Mouse (Mus musculus) hindlimb bud, embryonic 11.5 days (tissue): ENCODE results near the gene Rnase10.
"Not testable (repeated sequence)": the region's sequence is repeated elsewhere in the genome, so short reads cannot be mapped to it uniquely, and the experiment has no call there.

Experiments
- DNase-seq: peaks from one replicate; pipeline ENCODE4 v3.0.0-alpha.2; 2012; ENCODE audit warnings: low read depth, low spot score; ENCODE audit errors: extremely low spot score

Gene Rnase10

GRCm38 (mm10) chr14:51008781-51009180 is 1.2 kb downstream of the Rnase10 start:
- no peak for DNase-seq

DNA sequence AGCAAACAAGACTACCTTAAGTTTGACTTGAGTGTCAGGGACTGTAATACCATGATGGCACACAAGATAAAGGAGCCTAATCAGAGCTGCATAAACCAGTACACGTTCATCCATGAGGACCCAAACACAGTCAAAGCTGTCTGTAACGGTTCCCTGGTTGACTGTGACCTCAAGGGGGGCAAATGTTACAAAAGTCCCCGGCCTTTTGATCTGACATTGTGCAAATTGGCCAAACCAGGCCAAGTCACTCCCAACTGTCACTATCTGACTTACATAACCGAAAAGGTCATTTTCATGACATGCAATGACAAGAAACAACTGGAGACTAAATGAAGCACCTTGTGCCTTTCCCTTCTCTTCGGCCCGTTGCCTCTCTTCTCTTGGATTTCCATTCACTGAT is 2.0 kb downstream of the Rnase10 start:
- DNase-seq = no peak

DNA sequence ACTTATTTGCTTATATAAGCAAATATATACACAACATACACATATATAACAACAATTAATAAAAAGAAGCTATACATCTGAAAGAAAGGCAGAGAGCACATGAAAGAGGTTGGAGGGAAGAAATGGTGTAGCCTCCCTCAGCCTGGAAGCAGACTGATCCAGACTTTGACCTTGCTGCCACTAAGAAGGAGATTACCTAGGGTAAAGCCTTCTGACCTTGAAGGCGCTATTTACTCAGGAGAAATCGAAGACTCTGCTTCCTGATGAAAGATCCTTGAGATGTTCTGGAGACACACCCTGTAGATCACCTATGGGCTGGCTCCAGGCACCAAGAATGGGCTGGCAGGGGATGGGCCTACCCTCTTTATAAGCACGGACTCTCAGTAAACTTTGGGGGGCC is 7.2 kb downstream of the Rnase10 start:
- DNase-seq = not testable (repeated sequence)

- no peak for DNase-seq
Measured at GRCm38 (mm10) chr14:51015780-51016179, 8.2 kb downstream of the Rnase10 start.

DNA sequence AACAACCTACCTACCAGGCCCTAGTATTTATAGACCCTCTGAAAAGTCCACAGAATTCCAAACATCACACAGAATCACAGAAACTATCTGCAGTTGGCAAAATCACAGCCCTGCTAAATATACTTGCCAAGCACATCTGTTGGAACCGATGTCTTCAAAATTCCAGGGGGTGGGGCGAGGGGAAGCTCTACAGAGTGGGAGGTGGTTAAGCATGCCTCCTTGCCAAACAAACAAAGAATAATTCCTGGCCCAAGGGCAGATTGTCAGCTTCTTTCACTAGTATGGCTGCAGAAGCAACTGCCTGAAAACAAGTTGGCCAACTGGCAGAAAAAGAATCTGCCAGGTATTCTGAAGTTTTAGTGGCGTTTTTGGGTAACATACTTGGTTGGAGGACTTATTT is 9.7 kb downstream of the Rnase10 start:
- DNase-seq = no peak

DNA sequence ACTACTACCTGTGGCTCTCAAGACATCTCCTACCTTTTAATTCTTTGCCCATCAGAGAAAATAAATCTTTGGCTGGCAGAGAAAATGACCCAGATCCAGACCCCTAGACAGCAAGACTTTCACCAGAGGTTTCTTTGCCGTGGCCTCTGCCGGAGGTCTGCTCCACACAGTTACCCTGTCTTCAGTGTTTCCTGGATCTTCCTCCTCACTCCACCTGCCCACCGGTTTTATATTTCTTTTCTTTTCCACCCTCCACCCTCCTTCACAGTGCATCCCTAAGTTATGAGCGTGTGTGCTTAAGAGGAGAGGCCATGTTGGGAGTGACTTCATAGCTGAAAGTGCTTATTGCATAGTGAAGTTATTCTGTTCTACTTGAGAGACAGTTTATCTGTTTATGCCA is 15.9 kb downstream of the Rnase10 start:
- no peak for DNase-seq

GRCm38 (mm10) chr14:51024820-51025219 is 17.3 kb downstream of the Rnase10 start:
- no peak for DNase-seq

GRCm38 (mm10) chr14:51026391-51027133 is 19.0 kb downstream of the Rnase10 start:
- peak; percentile 61 for DNase-seq

GRCm38 (mm10) chr14:51027387-51028155 is 20.0 kb downstream of the Rnase10 start:
- DNase-seq = no peak

GRCm38 (mm10) chr14:51035206-51035605 is 27.7 kb downstream of the Rnase10 start:
- no peak for DNase-seq

DNA sequence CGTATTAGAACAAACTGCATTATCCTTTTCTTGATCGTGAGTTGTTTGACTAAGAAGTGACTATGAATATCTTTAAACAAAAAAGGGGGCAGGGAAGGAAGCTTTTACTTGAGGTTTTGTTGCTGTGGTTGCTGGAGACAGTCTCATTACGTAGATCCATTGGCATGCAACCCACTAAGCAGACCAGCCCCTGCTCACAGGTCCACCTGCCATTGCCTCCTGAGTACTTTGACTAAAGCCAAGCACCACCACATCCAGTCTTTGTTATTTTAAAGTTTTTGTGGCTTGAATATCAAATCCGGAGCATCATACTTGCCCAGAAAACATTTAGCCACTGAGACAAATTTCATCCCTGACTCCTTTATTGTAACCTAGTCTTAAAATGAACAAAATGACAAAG is 28.7 kb downstream of the Rnase10 start:
- DNase-seq = no peak

DNA sequence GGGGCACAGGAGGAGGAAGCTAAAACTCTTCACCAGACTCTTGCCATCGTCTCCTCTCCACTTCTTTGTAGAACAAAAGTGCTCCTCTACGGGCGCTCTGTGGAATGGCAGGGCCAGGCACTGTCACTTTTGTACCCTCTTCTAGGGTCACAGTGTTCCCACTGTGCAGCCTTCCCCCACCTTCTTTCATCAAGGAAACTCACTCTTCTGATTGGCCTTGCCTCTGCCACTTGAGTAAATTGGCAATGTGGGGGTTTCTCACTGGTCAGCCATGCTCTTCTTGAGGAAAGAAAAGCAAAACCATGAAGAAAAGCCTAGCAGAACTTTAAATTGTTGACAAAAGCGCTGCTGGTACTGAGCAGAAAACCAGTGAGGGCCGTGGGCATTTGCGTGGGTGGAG is 34.2 kb downstream of the Rnase10 start, which contains the start of gene Rnase9:
Gene Rnase9, minus strand, starts transcription at position 101 of the 400 bp plus-strand sequence.
- DNase-seq = no peak

DNA sequence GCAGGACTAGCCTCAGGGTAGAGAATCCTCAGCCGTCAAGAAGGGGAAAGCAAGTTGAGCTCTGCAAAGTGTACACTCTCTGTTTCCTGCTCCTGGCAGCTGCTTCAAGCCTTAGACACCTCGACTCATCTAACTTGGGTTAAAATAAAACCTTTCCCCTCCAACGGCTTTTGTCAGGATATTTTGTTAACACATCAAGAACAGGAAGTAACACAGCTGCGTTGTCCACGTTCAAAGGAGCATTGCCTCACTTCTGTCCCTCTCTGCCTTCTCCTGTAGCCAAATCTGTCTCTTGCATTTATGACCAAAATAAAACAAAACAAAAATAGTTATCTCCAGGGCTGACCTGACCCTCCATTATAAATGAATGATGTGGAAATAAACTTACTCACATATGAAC is 40.3 kb downstream of the Rnase10 start:
- no peak for DNase-seq

DNA sequence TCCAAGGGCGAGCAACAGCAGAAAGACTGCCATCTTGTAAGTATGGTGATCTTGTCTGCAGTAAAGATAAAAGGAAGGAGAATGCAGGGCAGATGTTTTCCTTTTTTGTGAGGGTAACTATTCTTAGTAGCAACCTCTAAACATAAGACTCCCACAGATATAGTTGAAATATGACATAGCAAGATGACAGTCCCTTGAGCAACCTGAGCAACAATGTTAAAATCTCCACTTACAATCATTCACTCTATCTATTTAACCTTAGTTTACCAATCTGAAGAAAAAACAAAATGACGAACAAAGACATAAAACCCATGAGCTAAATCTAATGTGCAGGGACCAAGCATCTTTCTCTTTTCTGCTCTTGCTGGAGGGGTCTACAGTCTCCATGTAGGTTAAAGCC is 42.5 kb downstream of the Rnase10 start, which contains the start of gene Rnase11:
Gene Rnase11, minus strand, starts transcription at position 101 of the 400 bp plus-strand sequence.
- no peak for DNase-seq

DNA sequence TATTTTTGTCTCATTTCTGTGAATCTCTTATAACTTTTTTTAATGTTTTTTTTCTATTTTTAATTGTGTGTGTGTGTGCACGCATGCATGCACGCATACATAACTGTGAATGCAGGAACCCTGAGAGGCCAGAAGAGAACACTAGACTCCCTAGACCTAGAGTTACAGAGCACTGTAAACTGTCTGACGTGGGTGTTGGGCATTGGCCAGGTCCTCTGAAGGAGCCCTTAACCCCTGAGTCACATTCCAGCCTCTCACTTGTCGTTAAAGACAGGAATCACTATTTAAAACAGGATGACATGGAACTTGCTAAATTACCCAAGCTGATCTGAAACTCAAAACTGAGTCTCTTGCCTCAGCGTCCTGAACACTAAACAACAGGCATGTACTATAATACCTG is 44.4 kb downstream of the Rnase10 start:
- no peak for DNase-seq

DNA sequence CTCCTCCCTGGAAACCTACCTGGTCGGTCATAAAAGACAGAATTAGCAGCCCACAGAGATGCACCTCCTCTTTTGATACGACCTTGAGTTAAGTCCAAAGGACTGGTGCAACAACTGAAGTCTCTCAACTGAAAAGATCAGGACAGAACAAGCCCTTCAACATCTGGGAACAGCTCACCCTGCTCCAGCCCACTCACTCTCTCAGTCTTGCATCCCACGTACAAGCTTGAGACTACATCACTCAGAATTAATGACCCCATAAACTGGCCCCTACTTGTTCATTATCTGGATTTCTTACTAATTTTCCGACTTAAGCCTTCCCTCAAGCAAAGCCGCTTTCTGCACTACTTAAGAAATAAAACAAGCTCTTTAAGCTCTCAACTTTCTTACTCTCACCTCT is 45.6 kb downstream of the Rnase10 start:
- no peak for DNase-seq

DNA sequence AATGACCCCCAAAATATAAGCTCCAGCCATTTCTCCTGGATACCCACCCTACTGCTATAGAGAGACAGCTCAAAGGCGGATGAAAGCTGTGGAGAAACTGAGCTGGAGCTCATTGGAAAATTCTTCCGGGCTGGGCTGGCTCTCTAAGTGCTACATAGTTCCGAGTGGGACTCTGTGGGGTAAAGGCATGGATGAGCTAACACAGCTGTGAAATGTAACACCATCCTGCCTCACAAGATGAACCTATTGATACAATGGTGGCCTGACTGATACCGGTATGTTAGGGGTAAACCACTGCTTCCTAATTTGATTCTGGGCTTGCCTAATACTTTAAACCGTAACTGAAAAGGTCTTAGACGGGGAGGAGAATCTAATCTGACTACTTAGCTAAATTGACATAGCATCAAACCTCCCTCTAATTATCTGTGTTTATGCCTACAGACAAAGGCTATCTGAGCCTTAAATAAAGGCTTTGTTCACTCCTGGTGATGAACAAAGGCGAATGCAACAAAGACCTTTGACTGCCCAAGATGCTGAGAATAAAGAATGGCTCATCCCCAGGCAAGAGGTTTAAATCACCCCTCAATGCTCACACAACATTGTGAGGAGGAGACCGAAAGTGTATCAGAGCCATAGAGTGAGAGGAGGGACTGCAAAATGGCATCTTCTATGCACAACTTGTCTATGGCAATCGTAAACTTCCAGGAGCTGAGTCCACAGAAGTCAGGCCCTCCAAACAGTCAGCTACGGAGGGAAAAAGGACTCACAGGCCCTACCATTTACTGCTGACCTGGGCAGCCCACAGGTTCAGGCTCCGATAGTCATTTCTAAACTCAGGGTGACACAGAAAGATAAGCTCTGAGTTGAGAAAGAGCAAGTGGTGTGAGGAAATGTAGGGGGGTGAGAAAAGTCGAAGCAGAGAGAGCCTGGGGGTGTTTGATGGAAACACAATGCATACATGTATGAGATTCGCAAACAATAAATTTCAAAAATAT is 47.0 kb downstream of the Rnase10 start:
- DNase-seq = no peak

DNA sequence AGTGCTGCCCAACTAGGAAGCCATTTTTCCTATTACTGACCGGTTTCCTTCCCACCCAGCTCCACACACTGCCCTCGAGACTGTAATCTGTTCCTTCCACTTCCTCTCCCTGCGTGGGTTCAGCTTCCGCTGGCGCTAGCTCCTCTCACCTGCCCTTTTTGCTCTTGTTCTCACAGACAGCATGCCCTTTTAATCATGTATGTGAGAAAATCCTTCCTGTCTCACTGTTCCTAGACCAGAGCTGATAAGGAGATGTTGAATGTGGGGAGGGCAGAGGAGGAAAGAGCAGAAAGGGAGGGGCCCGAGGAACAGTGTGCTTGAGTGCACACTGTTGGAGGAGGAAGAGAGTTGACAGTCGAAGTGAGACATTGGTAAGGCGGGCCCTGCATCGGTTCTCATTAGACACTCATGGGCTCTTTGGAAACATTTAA is 49.9 kb downstream of the Rnase10 start, which contains the start of gene Rnase12:
Gene Rnase12, minus strand, starts transcription at position 261 of the 431 bp plus-strand sequence.
- no peak for DNase-seq
